Mouse (Mus musculus): ENCODE results near the gene Rbm28. TPM values are rescaled to one million over a fixed set of nuclear protein-coding genes. Genes with fewer than 3 reads are reported as not detected.

Gene Rbm28
- polyA plus RNA-seq, 1 experiment from 2014 or later = 69.0 TPM

DNA sequence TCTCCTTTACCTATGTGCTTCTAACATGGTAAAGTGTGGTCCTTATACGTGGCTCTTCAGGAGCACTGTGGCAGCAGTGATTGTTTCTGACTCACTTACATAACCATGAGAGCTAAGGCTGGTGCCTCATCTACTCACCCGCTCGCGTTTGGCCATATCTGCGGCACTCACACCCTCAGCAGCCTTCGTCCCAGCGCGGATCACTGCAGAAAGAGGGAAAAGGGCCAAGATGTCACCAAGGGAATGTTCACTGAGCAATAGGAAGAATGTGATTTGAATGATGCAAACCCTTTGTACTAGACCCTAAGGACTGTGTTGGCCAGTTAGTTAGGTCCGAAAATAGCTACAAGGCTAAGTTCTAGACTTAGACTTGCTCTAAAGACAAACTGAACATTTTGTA, 27.4 kb downstream of the Rbm28 start:
- no peak overlapping the region for H3K9ac ChIP-seq (ENCODE audit: low read depth, low read length)
- no peaks in the 10 kb centered on the region for H3K36me3 ChIP-seq (ENCODE audit: control insufficient read depth, insufficient read depth, low read length)
- no peak overlapping the region for H3K4me2 ChIP-seq (replicated peaks; ENCODE audit: low read depth, low read length)
- H3K9me3 ChIP-seq (ENCODE audit: control insufficient read depth, low read length) = no peaks in the 10 kb centered on the region
- no peak overlapping the region for H3K4me3 ChIP-seq (ENCODE audit: low read depth, low read length)
- WGBS = 99% methylated on average over 9 of the region's 9 CpGs
- no peaks in the 10 kb centered on the region for H3K27me3 ChIP-seq (ENCODE audit: control insufficient read depth, insufficient read depth, low read length)
- ATAC-seq (ENCODE audit: low FRiP score) = no peak
- no peak overlapping the region for H3K27ac ChIP-seq (ENCODE audit: low read depth, low read length)
- no peaks in the 10 kb centered on the region for H3K4me1 ChIP-seq (replicated peaks; ENCODE audit: control insufficient read depth, insufficient read depth, low read length)
- no peak for DNase-seq (ENCODE audit: low spot score)

DNA sequence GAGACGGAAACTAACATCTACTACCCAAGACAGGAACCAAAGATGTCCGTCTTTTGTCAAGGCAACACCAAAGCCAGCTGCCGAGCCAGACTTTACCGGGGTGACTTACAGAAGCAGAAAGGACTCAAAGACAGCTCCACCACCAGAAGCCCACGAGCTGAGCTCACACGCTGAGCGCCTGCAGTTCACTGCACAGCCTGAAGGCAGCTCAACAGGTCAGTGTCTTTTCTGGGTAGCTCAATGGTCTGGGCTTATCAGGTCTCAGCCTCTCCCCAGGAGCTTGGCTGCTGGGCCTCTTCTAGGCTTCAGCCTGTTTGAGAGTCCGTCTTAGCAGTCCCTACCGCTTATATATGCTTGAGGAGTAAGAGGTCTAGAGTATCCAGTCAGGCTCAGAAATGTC, 31.7 kb downstream of the Rbm28 start:
- ATAC-seq (ENCODE audit: low FRiP score) (no peak), DNase-seq (ENCODE audit: low spot score) (no peak)
- Histone ChIP-seq H3K4me3 (ENCODE audit: low read depth, low read length) (no peak overlapping the region), H3K27ac (ENCODE audit: low read depth, low read length) (no peak overlapping the region), H3K4me2 (replicated peaks; ENCODE audit: low read depth, low read length) (no peak overlapping the region), H3K9me3 (ENCODE audit: control insufficient read depth, low read length) (no peaks in the 10 kb centered on the region), H3K27me3 (ENCODE audit: control insufficient read depth, insufficient read depth, low read length) (no peaks in the 10 kb centered on the region), H3K36me3 (ENCODE audit: control insufficient read depth, insufficient read depth, low read length) (0 out of 2 replicates have a peak, but pooled peaks cover 5% of the 10 kb centered on the region), H3K4me1 (replicated peaks; ENCODE audit: control insufficient read depth, insufficient read depth, low read length) (no peaks in the 10 kb centered on the region), H3K9ac (ENCODE audit: low read depth, low read length) (no peak overlapping the region)
- 93% methylated on average over 9 of the region's 9 CpGs for WGBS

DNA sequence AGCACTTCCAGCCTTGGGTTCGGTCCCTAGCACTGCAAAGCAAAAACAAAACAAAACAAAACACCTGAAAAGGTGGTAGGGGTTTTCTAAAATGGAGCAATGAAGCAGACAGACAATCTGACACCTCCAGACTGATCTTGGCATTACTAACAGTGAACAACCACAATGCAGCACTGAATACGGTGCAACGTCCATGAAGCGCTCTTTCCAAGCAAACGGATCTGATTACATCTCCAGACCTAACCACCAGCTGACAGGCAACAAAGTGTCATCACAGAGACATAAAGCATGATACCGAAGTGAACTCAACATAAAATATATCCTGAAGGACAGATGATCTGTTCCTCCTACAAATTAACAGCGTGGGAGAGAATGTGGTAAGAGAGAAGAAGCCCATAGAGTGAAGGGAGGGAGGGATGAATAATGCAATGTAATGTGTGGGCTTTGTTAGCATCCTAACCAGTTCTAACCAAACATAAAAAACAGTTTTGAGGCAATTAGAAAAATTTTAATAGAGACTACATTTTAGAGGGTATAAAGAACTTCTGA, 37.9 kb downstream of the Rbm28 start:
- Histone ChIP-seq H3K4me2 (replicated peaks; ENCODE audit: low read depth, low read length) (no peak overlapping the region), H3K27ac (ENCODE audit: low read depth, low read length) (no peak overlapping the region), H3K9ac (ENCODE audit: low read depth, low read length) (no peak overlapping the region), H3K27me3 (ENCODE audit: control insufficient read depth, insufficient read depth, low read length) (no peaks in the 10 kb centered on the region), H3K4me3 (ENCODE audit: low read depth, low read length) (no peak overlapping the region), H3K36me3 (ENCODE audit: control insufficient read depth, insufficient read depth, low read length) (0 out of 2 replicates have a peak, but pooled peaks cover 10% of the 10 kb centered on the region), H3K4me1 (replicated peaks; ENCODE audit: control insufficient read depth, insufficient read depth, low read length) (no peaks in the 10 kb centered on the region), H3K9me3 (ENCODE audit: control insufficient read depth, low read length) (no peaks in the 10 kb centered on the region)
- 97% methylated on average over 7 of the region's 7 CpGs for WGBS
- DNase-seq (ENCODE audit: low spot score) (no peak), ATAC-seq (ENCODE audit: low FRiP score) (no peak)

DNA sequence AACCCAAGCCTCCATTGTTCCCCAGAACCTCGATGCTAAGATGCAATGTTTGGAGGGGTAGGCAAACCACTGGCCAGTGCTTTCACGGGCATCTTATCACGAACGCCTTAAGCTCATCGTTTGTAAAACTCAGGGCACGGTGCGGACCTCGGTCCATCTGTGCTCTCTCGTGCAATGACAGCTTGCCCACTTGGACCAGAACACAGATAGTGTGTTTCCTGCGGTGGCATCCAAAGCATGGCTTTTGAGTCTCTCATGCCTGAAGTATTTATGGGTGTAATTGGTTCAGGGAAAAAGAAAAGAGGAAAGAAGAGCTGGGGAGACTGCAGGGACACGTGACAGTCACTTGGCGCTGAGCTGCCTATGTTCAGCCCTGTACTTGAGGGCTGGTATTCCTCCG, 44.8 kb downstream of the Rbm28 start:
- DNase-seq (ENCODE audit: low spot score) (no peak), ATAC-seq (ENCODE audit: low FRiP score) (no peak)
- Histone ChIP-seq H3K9me3 (ENCODE audit: control insufficient read depth, low read length) (no peaks in the 10 kb centered on the region), H3K27me3 (ENCODE audit: control insufficient read depth, insufficient read depth, low read length) (no peaks in the 10 kb centered on the region), H3K36me3 (ENCODE audit: control insufficient read depth, insufficient read depth, low read length) (no peaks in the 10 kb centered on the region), H3K4me1 (replicated peaks; ENCODE audit: control insufficient read depth, insufficient read depth, low read length) (no peaks in the 10 kb centered on the region), H3K9ac (ENCODE audit: low read depth, low read length) (no peak overlapping the region), H3K4me2 (replicated peaks; ENCODE audit: low read depth, low read length) (no peak overlapping the region), H3K27ac (ENCODE audit: low read depth, low read length) (no peak overlapping the region), H3K4me3 (ENCODE audit: low read depth, low read length) (no peak overlapping the region)
- 90% methylated on average over 13 of the region's 13 CpGs for WGBS

DNA sequence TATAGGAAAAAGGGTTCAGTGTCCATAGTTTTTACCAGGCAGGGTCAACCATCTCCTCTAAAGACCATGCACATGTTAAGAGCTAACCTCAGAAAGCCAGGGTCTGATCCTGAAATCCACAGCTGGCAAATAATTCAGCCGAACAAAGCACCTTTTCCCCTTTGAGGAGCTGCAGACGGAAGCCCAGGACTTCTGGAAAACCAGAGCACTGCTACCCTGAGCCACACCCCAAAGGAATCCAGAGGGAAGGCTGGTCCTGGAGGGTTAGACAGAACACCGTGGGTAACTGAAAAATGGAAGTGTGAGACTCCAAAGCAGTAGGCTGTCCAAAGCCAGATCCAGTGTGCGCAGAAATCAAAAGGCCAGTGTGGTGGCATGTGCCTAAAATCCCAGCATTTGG, 45.8 kb downstream of the Rbm28 start:
- 85% methylated on average over 4 of the region's 4 CpGs for WGBS
- Histone ChIP-seq H3K36me3 (ENCODE audit: control insufficient read depth, insufficient read depth, low read length) (no peaks in the 10 kb centered on the region), H3K27ac (ENCODE audit: low read depth, low read length) (no peak overlapping the region), H3K4me2 (replicated peaks; ENCODE audit: low read depth, low read length) (no peak overlapping the region), H3K4me1 (replicated peaks; ENCODE audit: control insufficient read depth, insufficient read depth, low read length) (no peaks in the 10 kb centered on the region), H3K4me3 (ENCODE audit: low read depth, low read length) (no peak overlapping the region), H3K9ac (ENCODE audit: low read depth, low read length) (no peak overlapping the region), H3K27me3 (ENCODE audit: control insufficient read depth, insufficient read depth, low read length) (no peaks in the 10 kb centered on the region), H3K9me3 (ENCODE audit: control insufficient read depth, low read length) (no peaks in the 10 kb centered on the region)
- ATAC-seq (ENCODE audit: low FRiP score) (no peak), DNase-seq (ENCODE audit: low spot score) (no peak)

DNA sequence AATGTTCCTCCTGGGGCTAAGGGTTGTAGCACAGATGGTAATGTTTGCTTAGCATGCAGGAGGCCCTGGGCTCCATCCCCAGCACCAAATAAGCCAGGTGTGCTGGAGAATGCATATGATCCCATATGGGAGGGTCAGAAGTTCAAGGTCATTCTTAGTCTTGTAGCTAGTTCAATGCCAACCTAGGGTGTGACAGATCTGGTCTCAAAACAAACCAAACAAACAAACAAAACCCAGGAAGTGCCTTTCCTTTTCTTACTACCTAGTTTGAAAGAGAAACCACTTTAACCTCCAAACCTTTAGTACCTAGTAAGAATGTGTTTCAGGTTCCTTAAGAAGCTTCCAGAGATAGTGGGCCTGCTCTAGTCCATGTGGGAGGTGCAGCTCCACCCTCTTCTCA, 46.6 kb downstream of the Rbm28 start:
- Histone ChIP-seq H3K4me2 (replicated peaks; ENCODE audit: low read depth, low read length) (no peak overlapping the region), H3K4me3 (ENCODE audit: low read depth, low read length) (no peak overlapping the region), H3K9me3 (ENCODE audit: control insufficient read depth, low read length) (no peaks in the 10 kb centered on the region), H3K4me1 (replicated peaks; ENCODE audit: control insufficient read depth, insufficient read depth, low read length) (no peaks in the 10 kb centered on the region), H3K27me3 (ENCODE audit: control insufficient read depth, insufficient read depth, low read length) (no peaks in the 10 kb centered on the region), H3K9ac (ENCODE audit: low read depth, low read length) (no peak overlapping the region), H3K27ac (ENCODE audit: low read depth, low read length) (no peak overlapping the region), H3K36me3 (ENCODE audit: control insufficient read depth, insufficient read depth, low read length) (no peaks in the 10 kb centered on the region)
- DNase-seq (ENCODE audit: low spot score) (no peak), ATAC-seq (ENCODE audit: low FRiP score) (no peak)

DNA sequence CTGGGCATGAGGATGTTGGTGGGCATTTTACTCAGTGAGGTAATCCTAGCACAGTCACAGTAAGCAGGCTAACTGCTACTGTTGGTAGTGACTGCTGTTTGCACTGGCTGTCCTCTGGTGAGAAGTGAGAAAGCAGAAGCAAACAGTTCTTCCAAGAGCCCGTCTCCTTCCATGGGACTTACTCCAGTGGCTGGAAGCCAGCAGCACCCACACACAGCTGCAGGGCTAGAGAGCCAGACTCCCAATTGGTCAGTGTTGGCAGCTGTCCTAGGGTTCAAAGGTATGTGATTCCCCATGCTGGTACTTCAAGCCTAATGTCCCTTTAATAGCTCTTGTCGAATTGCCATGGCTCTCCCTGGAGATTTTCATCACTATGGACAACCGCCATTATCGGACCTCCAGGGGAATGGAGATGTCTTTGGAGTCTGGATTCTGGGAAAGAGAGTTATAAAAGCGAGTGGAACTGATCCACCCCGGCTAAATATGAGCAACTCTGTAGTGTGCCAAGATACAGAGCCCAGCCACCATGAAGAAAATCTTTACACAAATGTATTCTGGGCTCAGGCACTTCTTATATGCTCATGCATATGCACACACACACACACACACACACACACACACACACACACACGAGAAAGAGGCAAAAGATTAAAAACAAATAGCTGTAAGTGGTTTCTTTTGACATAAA, 47.2 kb downstream of the Rbm28 start:
- no peak for ATAC-seq (ENCODE audit: low FRiP score)
- no peak overlapping the region for H3K9ac ChIP-seq (ENCODE audit: low read depth, low read length)
- H3K27me3 ChIP-seq (ENCODE audit: control insufficient read depth, insufficient read depth, low read length) = no peaks in the 10 kb centered on the region
- no peak overlapping the region for H3K4me2 ChIP-seq (replicated peaks; ENCODE audit: low read depth, low read length)
- no peak overlapping the region for H3K4me3 ChIP-seq (ENCODE audit: low read depth, low read length)
- no peaks in the 10 kb centered on the region for H3K36me3 ChIP-seq (ENCODE audit: control insufficient read depth, insufficient read depth, low read length)
- H3K9me3 ChIP-seq (ENCODE audit: control insufficient read depth, low read length) = no peaks in the 10 kb centered on the region
- no peaks in the 10 kb centered on the region for H3K4me1 ChIP-seq (replicated peaks; ENCODE audit: control insufficient read depth, insufficient read depth, low read length)
- 76% methylated on average over 7 of the region's 7 CpGs for WGBS
- no peak overlapping the region for H3K27ac ChIP-seq (ENCODE audit: low read depth, low read length)
- DNase-seq (ENCODE audit: low spot score) = peak; percentile 6

DNA sequence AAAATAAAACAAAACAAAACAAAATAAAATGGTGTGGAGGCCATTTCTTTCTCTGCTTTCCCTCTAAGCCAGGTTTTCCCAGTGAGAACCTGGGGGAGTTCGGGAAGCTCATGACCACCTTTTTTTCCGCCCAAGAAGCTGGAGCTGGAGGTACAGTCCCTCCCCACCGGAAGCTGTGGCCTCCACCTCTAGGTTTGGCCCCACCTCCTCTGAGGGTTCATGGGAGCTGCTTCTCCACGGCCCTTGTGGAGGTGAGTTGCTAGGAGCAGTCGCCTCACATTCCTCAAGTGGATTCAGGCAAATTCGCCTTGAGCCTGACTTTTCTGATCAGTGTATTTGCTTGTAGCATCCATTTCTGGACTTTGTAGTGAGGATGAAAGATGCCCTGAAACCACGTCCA, 49.0 kb downstream of the Rbm28 start:
- H3K27me3 ChIP-seq (ENCODE audit: control insufficient read depth, insufficient read depth, low read length) = no peaks in the 10 kb centered on the region
- H3K9ac ChIP-seq (ENCODE audit: low read depth, low read length) = no peak overlapping the region
- no peak for ATAC-seq (ENCODE audit: low FRiP score)
- H3K36me3 ChIP-seq (ENCODE audit: control insufficient read depth, insufficient read depth, low read length) = no peaks in the 10 kb centered on the region
- H3K4me2 ChIP-seq (replicated peaks; ENCODE audit: low read depth, low read length) = no peak overlapping the region
- no peak overlapping the region for H3K27ac ChIP-seq (ENCODE audit: low read depth, low read length)
- WGBS = 69% methylated on average over 7 of the region's 7 CpGs
- H3K4me1 ChIP-seq (replicated peaks; ENCODE audit: control insufficient read depth, insufficient read depth, low read length) = no peaks in the 10 kb centered on the region
- no peak overlapping the region for H3K4me3 ChIP-seq (ENCODE audit: low read depth, low read length)
- no peaks in the 10 kb centered on the region; the same call in 1 of the 2 replicates for H3K9me3 ChIP-seq (ENCODE audit: control insufficient read depth, low read length)
- no peak for DNase-seq (ENCODE audit: low spot score)

DNA sequence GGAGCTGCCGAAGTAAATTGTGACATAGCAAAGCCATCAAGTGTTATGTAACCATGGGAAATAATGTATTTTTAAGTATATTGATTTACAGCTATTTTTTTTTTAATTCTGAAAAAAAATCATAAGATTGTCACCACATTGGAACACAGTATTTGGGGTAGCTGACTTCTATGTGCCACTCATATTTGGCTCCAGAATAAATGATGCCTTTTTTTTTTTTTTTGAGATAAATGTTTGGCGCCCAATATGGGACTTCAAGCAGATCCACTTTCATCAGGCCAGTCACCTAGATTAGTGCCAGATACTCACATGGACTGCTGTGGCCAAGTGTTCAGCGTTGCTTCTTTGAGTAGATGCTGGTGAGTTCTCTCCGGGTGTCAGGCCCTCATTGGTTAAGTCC, 53.3 kb downstream of the Rbm28 start:
- Histone ChIP-seq H3K4me3 (ENCODE audit: low read depth, low read length) (no peak overlapping the region), H3K36me3 (ENCODE audit: control insufficient read depth, insufficient read depth, low read length) (no peaks in the 10 kb centered on the region), H3K9me3 (ENCODE audit: control insufficient read depth, low read length) (no peaks in the 10 kb centered on the region; the same call in 1 of the 2 replicates), H3K4me2 (replicated peaks; ENCODE audit: low read depth, low read length) (no peak overlapping the region), H3K27ac (ENCODE audit: low read depth, low read length) (no peak overlapping the region), H3K27me3 (ENCODE audit: control insufficient read depth, insufficient read depth, low read length) (no peaks in the 10 kb centered on the region), H3K4me1 (replicated peaks; ENCODE audit: control insufficient read depth, insufficient read depth, low read length) (no peaks in the 10 kb centered on the region), H3K9ac (ENCODE audit: low read depth, low read length) (no peak overlapping the region)
- ATAC-seq (ENCODE audit: low FRiP score) (no peak), DNase-seq (ENCODE audit: low spot score) (no peak)
- WGBS = 89% methylated on average over 4 of the region's 4 CpGs

Measured in hindbrain, embryonic 11.5 days (tissue).